Mouse (Mus musculus) macrophage (primary cell): ENCODE data around the gene Rab15. TPM values are rescaled to one million over a fixed set of nuclear protein-coding genes. Genes with fewer than 3 reads are reported as not detected.
"Not testable (repeated sequence)": the region's sequence is repeated elsewhere in the genome, so short reads cannot be mapped to it uniquely, and the experiment has no call there.

Source experiments
- H3K27ac ChIP-seq: fragments of 350-480 bp; formaldehyde crosslinking; 2 replicates; pipeline ENCODE4 v1.9.0; 2021
- H3K36me3 ChIP-seq: fragments of 350-480 bp; formaldehyde crosslinking; 2 replicates; pipeline ENCODE4 v1.9.0; 2021; ENCODE audit errors: inconsistent target
- H3K4me3 ChIP-seq: fragments of 350-480 bp; formaldehyde crosslinking; 2 replicates; pipeline ENCODE4 v1.9.0; 2021; ENCODE audit errors: inconsistent target
- H3K79me2 ChIP-seq: fragments of 350-480 bp; formaldehyde crosslinking; 2 replicates; pipeline ENCODE4 v1.9.0; 2021; ENCODE audit errors: inconsistent target
- WGBS: methylation state at CpG from one replicate; pipeline ENCODE4 v1.1.7; 2026; ENCODE audit warnings: inconsistent platforms; ENCODE audit not compliant: missing documents; 5-methylcytosine and 5-hydroxymethylcytosine counted together
- polyA plus RNA-seq: library from polyadenylated mRNA; stranded (reverse); fragments of 250-400 nt; gene quantifications from 3 replicates; pipeline ENCODE4 v1.2.4, GENCODE M21; 2018; ENCODE audit warnings: inconsistent platforms
- total RNA-seq, 78 experiments: library from RNA; depleted of rRNA; stranded (reverse); fragments of 250-400 nt; gene quantifications; 1 replicate in 9 of 78; 2 replicates in 24 of 78; 3 replicates in 43 of 78; 4 replicates in 2 of 78; pipeline ENCODE4 v1.2.4; 2018; ENCODE audit warnings: inconsistent platforms in 56 of 78

Gene Rab15
- total RNA-seq (2018; cell fraction: chromatin; rRNA removed), result 1 to 10 TPM in 11 of 26 experiments, under 1 TPM in 5, not detected in 10; 0.25 to 5.6 (median 1.3) TPM
- 1 to 10 TPM in 13 of 26 experiments, under 1 TPM in 12, not detected in 1; 0.03 to 2.3 (median 1.0) TPM for total RNA-seq (2018; cell fraction: cytosol; rRNA removed)
- 1 to 10 TPM in 11 of 26 experiments, under 1 TPM in 11, not detected in 4; 0.13 to 3.3 (median 0.88) TPM for total RNA-seq (2018; cell fraction: nucleus; rRNA removed)
- 0.26 to 1.7 TPM (median 0.42 TPM) in 3 replicates for polyA plus RNA-seq

DNA sequence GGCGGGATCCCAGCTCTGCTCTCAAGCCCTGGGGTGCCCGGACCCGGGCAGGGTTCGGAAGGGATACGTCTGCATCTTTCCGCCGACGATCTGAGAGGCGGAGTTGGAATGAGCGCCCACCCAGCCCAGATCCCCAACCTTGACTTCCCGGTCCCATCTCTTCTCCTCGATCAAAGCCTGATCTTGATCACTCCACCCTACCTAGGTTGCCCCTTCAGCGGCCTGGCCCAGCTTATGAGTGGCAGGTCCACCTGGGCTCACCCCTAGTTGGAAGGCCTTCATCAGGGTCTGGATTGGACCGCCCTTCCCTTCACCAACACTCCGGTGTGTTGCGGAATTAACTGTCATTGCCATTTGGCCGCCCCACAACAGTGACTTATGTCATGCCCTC, at the start of gene Rab15:
Gene Rab15 (minus strand): TSS at position 258 of the 391 bp plus-strand sequence.
- Histone ChIP-seq H3K4me3 (no peak within 1 kb of the TSS), H3K36me3 (no peaks in the 10 kb centered on the region), H3K27ac (no peak within 1 kb of the TSS), H3K79me2 (no peaks in the 10 kb centered on the region)
- 16% methylated on average over 16 of the region's 17 CpGs for WGBS

DNA sequence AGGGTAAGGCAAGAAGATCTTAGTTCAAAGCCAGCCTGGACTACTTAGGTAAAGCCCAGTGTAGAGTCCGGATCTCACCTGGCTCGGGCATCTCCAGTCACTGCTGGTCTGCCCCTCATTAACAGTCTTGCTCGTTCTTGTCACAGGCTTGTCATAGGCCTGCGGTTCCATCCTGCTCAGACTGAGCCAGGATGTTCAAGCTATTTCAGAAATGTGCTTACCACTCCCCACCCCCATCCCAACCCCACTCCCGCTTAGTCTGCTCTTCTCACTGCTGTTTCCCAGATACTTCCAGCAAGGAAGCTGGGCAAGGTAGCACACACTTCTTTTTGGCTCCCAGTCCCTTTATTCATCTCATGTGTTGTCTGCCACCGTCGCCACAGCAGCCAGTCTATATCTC, 46.9 kb upstream of the Rab15 start:
- no peaks in the 10 kb centered on the region for H3K79me2 ChIP-seq
- H3K4me3 ChIP-seq, result no peak overlapping the region
- WGBS, result 97% methylated on average over 7 of the region's 7 CpGs
- no peaks in the 10 kb centered on the region for H3K36me3 ChIP-seq
- no peak overlapping the region for H3K27ac ChIP-seq

DNA sequence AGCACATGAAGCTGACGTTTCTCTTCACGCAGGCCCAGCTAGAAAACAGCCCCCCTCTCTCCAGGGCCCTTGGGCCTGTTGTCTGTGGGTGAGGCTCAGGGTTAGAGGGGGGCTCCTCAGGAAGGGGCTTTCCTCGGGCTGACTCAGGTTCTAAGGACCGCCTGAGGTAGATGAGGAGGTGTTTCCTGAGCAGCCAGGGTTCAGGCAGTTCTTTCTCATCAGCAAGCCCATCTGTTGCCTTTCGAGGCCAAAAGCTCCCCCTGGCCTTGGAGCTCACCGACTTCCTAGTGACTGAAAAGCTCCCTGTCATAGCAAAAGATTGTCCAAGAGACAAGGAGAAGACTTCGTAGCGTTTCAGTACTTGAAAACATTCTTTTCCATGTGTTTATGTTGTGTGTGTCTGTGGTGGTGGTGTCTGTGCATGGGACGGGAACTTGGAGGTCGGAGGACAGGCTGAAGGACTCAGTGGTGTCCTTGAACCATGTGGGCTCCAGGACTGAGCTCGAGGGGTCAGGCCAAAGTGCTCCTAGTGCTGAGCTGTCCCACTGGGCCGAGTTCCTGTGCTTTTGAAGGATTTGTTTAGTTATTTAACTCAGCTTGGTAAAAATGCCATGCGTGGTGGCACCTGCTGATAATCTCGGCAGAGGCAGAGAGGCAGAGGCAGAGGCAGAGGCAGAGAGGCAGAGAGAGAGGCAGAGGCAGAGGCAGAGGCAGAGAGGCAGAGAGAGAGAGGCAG, 45.9 kb upstream of the Rab15 start:
- Histone ChIP-seq H3K79me2 (no peaks in the 10 kb centered on the region), H3K36me3 (no peaks in the 10 kb centered on the region)

DNA sequence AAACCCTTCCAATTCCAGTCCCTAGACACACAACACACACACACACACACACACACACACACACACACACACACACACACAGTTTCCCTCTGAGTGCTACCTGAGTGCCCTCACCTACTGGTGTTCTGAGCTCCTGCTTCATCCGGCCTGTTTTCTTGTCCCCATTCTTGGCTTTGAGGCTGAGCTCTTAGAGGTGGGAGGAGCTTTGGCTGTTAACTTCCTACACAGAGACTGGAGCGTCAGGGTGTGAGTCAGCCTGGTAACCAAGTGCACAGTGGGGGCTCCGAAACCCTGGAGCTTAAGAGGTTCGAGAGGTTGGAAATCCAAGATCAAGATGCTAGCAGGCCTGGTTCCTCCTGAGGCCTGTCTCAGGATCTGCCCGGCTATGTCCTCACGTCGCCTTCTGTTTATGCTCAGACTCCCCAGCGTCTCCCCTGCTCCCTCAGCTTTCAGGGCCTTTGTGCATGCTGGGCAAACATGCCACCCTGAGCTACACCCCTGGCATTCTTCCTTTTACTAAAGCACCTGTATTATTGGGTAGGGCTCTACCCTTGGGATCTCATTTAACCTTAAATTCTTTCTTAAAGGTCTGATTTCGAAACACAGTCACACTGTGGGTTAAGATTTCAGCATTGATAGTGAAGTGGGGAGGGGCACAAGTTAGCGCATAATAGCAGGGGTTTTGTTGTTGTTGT, 45.0 kb upstream of the Rab15 start:
- H3K27ac ChIP-seq, result no peak overlapping the region
- no peak overlapping the region for H3K4me3 ChIP-seq

More for the DNA sequence above, 45.9 kb upstream of the Rab15 start:
- no peak overlapping the region for H3K27ac ChIP-seq
- H3K4me3 ChIP-seq, result no peak overlapping the region
- 82% methylated on average over 14 of the region's 14 CpGs for WGBS

DNA sequence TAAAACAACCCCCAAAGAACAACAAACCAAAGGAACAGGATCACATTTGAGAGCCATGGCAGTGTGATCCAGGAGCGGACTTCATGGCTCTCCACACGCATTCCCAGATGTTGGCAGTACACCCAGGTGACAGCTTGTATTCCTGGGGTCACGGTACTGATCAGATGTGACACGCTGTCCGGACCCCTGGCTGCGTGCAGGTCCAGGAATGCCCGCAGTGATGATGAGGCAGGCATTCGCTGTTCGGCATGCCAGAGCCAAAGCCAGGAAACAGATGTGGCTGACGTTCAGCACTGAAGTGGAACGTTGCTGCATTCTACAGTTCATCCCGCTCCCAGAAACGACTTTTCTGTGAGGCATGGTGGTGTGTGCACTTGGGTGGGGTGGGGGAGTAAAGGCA, 42.6 kb upstream of the Rab15 start:
- 92% methylated on average over 13 of the region's 13 CpGs for WGBS
- Histone ChIP-seq H3K79me2 (no peaks in the 10 kb centered on the region), H3K4me3 (no peak overlapping the region), H3K27ac (no peak overlapping the region), H3K36me3 (no peaks in the 10 kb centered on the region)

More for the DNA sequence above, 45.0 kb upstream of the Rab15 start:
- 76% methylated on average over 10 of the region's 10 CpGs for WGBS
- Histone ChIP-seq H3K79me2 (no peaks in the 10 kb centered on the region), H3K36me3 (no peaks in the 10 kb centered on the region)

DNA sequence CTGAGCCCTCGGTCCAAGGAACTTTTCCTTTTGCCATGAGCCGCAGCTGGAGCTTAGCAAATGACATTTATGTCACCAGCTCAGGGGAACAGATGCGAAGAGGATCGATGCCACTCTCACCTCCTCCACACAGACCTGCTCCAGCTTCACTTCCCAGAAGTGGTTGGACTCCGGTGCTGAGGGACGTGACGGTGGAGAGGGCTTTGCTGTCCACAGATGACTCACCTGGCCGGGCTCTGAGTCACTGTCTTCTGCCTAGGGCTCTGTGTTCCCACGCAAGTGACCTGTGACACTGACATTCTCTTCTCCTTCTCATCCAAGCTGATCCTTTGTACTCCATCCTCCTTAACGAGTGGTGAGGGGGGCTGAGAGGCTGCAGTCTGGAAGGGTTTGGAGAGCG, 40.9 kb upstream of the Rab15 start:
- 92% methylated on average over 11 of the region's 11 CpGs for WGBS
- Histone ChIP-seq H3K4me3 (no peak overlapping the region), H3K79me2 (no peaks in the 10 kb centered on the region), H3K36me3 (no peaks in the 10 kb centered on the region), H3K27ac (no peak overlapping the region)

DNA sequence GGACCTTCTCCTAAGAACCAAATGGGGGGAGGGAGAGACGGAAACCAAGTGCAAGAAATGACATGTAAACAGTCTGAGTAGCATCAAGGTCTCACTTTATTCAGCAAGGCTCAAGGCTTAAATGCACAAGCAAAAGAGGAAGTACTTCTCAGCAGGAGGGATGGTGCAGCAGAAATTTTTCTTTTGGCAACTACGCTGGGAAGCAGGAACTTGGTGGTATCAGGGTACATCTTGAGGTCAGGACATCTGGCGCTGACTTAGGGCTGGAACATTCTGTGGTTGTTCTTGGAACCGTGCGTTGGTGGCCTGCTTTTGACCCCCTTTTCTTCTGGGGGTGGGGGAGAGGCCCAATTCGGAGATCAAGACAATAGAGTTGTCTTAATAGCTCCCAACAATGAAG, 36.1 kb upstream of the Rab15 start:
- H3K4me3 ChIP-seq, H3K79me2 ChIP-seq, H3K36me3 ChIP-seq, H3K27ac ChIP-seq: not testable (repeated sequence)
- WGBS, result 88% methylated on average over 6 of the region's 6 CpGs

DNA sequence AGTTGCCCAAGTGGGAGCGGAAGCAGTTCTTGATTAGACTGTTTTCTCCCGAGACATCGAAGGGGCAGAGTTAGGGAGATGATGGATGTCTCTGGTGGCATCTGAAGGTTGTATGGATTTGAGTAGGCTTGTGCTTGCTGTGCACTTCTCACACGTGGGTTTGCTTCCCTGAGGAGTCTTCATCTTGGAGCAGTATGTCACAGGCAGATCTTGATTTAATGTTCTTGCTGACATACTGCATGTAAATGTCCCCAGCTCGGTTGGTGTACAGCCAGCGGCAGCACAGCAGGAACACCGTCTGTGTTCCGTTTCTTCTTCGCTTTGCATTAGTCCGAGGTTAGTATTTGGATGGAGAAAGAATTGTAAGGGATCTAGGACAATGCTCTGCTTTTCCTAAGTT, 34.4 kb upstream of the Rab15 start:
- 93% methylated on average over 10 of the region's 10 CpGs for WGBS
- Histone ChIP-seq H3K27ac (no peak overlapping the region), H3K79me2 (no peaks in the 10 kb centered on the region), H3K4me3 (no peak overlapping the region), H3K36me3 (no peaks in the 10 kb centered on the region)

DNA sequence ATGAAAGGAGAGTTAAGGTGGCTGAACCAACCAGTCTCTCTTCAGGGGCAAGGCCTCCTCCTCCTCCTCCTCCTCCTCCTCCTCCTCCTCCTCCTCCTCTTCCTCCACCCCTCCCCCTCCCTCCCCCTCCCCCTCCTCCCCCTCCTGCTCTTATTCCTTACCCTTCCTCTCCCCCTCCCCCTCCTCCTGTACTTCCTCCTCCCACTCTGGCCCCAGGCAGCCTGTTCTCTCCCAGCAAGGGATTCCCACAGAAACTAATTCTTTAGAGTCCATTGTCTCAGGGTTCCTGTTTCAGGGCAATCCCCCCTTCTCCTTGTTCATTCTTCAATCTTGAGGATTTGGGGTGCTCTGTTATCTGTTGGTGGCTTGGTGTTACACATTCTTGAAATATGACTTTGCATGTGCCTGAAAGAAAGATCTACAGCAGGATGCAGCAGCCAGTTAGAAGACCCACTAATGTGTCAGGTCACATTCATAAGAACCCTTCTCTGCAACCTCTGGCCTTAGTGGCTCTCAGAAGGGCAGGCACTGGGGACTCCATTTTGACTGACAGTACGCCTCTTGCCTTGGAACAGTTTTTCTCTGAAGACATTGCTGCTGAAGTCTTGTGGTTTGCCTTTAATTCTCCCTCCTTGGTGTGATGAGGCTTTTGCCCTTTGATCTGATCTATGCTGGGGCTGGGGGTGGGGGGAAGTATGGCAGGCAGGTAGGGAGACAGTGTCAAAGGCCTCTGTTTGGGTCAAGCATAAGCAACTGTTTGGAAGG, 30.9 kb upstream of the Rab15 start:
- Histone ChIP-seq H3K4me3 (no peak overlapping the region), H3K27ac (no peak overlapping the region), H3K36me3 (no peaks in the 10 kb centered on the region), H3K79me2 (no peaks in the 10 kb centered on the region)
- WGBS, result 86% methylated on average over 1 of the region's 1 CpGs

DNA sequence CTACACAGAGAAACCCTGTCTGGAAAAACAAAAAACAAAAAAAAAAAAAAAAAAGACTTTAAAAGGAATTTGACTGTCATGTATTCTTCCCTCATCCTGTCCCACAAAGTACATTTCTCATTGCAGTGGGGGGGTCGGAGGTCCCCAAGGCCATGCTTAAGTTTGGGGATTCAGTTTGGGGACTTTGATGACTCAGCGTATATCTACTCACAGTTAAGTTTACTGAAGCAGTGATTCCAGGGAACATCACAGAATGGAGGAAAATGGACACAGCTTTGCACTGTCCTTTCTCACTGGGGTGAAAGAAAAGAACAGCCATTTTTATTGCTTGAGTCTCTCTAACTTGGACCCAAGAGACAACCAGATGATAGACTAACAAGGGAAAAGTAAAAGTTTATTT, 29.7 kb upstream of the Rab15 start:
- Histone ChIP-seq H3K27ac (no peak overlapping the region), H3K79me2 (no peaks in the 10 kb centered on the region), H3K4me3 (no peak overlapping the region), H3K36me3 (no peaks in the 10 kb centered on the region)
- WGBS, result 97% methylated on average over 2 of the region's 2 CpGs

DNA sequence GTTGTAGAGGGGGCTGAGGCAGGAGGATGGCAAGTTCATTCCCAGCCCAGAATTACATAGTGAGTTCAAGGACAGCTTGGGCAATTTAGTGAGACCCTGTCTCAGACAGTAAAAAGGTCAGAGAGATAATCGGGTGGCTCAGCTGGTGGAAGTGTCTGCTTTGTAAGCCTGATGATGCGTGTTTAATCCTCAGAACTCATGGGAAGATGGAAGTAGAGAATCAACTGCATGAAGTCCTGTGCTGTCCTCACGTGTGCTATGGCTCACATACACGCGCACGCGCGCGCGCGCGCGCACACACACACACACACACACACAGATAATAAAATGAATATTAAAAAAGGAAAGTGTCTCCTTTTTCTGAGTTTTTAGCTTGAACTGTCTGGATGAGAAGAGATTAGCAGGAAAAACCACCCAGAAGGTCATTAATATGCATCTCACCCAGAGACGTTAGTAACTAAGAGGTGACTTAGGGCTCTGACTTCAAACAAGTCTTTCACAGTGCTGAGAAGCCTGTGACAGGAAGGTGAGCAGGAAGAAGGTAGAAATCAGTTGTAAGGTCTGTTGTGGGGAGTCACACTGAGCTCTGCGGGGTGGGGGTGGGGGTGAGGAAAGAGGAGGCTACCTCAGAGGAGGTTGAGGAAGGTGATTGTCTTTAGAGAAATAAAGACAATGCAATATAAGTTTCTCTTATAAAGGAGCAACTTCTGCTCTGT, 21.8 kb upstream of the Rab15 start:
- Histone ChIP-seq H3K79me2 (no peaks in the 10 kb centered on the region), H3K36me3 (no peaks in the 10 kb centered on the region), H3K4me3 (no peak overlapping the region), H3K27ac (no peak overlapping the region)
- 94% methylated on average over 15 of the region's 15 CpGs for WGBS

DNA sequence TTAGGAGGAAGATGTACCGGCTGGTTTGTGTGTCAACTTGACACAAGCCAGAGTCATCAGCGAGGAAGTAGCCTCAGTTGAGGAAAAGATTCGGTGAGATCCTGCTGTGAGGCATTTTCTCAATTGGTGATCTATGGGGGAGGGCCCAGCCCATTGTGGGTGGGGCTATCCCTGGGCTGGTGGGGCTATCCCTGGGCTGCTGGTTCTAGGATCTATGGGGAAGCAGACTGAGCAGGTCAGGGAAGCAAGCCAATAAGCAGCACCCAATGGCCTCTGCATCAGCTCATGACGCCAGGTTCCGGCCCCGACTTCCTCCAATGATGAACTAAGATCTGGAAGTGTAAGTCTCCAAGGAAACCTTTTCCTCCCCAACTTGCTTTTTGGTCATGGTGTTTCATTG, 17.4 kb upstream of the Rab15 start:
- WGBS, result 100% methylated on average over 6 of the region's 6 CpGs
- no peak overlapping the region for H3K27ac ChIP-seq
- H3K79me2 ChIP-seq, result peaks cover 7% of the 10 kb centered on the region; the same call in 1 of the 2 replicates
- no peak overlapping the region for H3K4me3 ChIP-seq
- no peaks in the 10 kb centered on the region for H3K36me3 ChIP-seq

DNA sequence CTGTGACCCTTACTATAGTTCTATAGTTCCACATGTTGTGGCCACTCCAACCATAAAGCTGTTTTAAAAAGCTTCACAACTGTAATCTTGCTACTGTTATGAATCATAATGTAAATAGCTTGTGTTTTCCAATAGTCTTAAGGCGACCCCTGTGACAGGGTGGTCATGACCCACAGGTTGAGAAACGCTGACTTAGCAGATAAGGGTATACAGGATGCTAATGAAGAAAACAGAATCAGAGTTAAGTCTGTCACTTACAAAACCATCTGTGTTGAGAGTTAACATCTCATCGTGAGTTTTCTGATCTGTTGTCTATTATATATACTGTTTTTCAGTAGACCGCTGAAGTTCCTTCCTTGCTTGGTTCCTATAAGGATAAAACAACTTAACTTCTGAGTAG, 16.6 kb upstream of the Rab15 start:
- WGBS, result 100% methylated on average over 4 of the region's 4 CpGs
- H3K27ac ChIP-seq, result no peak overlapping the region
- H3K79me2 ChIP-seq, result peaks cover 7% of the 10 kb centered on the region; the same call in 1 of the 2 replicates
- no peak overlapping the region for H3K4me3 ChIP-seq
- H3K36me3 ChIP-seq, result no peaks in the 10 kb centered on the region
